Mouse (Mus musculus) spleen, adult 2 months (tissue): ENCODE measurements around the gene Zfp831. TPM values are rescaled to one million over a fixed set of nuclear protein-coding genes. Genes with fewer than 3 reads are reported as not detected.

Experiments
- DNase-seq, 2 experiments: peaks; one replicate each; pipeline versions ENCODE4 v3.0.0 to v3.0.0-alpha.2; 2012 to 2021; ENCODE audit warnings: low spot score in 2 of 2, low read depth in 1 of 2
- H3K27ac ChIP-seq: fragments of 200-500 bp; 2 replicates; pipeline ENCODE4 v1.5.1; 2012; ENCODE audit warnings: low read length, inconsistent platforms; ENCODE audit not compliant: insufficient read depth
- H3K27me3 ChIP-seq: fragments of 200-500 bp; 2 replicates; pipeline ENCODE4 v1.6.1; 2012; ENCODE audit warnings: mild to moderate bottlenecking, moderate library complexity, low read length, inconsistent platforms; ENCODE audit not compliant: control insufficient read depth, insufficient read depth
- H3K36me3 ChIP-seq: fragments of 200-500 bp; 2 replicates; pipeline ENCODE4 v1.6.1; 2012; ENCODE audit warnings: mild to moderate bottlenecking, low read length, inconsistent platforms; ENCODE audit not compliant: control insufficient read depth, insufficient read depth
- H3K4me1 ChIP-seq: fragments of 200-500 bp; 2 replicates; pipeline ENCODE4 v1.6.1; 2011; ENCODE audit warnings: inconsistent platforms; ENCODE audit not compliant: control insufficient read depth, insufficient read depth, insufficient read length
- H3K4me3 ChIP-seq: fragments of 200-500 bp; 2 replicates; pipeline ENCODE4 v1.5.1; 2011; ENCODE audit warnings: mild to moderate bottlenecking, inconsistent platforms; ENCODE audit not compliant: insufficient read depth, insufficient read length; ENCODE audit errors: extremely low read depth
- CTCF ChIP-seq: fragments of 200-500 bp; IDR thresholded peaks from 2 replicates; pipeline ENCODE4 v1.5.1; 2011; ENCODE audit warnings: mild to moderate bottlenecking, inconsistent platforms; ENCODE audit not compliant: insufficient read depth, insufficient read length, insufficient replicate concordance; ENCODE audit errors: extremely low read depth
- POLR2A ChIP-seq: fragments of 200-500 bp; IDR thresholded peaks from 2 replicates; pipeline ENCODE4 v1.6.1; 2011; ENCODE audit warnings: low read depth, low read length, inconsistent platforms
- WGBS: fragments of 180-500 bp; shearing (Covaris S2); methylation state at CpG from one replicate; pipeline ENCODE4 v1.1.7; 2018; 5-methylcytosine and 5-hydroxymethylcytosine counted together
- polyA plus RNA-seq: library from polyadenylated mRNA; depleted of rRNA; stranded (reverse); fragments of >200 nt; gene quantifications from 2 replicates; pipeline ENCODE4 v1.2.3, GENCODE M21; 2012

Zfp831 gene
- polyA plus RNA-seq, 1 experiment = 6.7 TPM

- Histone ChIP-seq H3K27me3 (no peaks in the 10 kb centered on the region), H3K4me3 (no peak overlapping the region), H3K4me1 (peaks cover 3% of the 10 kb centered on the region; the same call in 1 of the 2 replicates), H3K27ac (no peak overlapping the region), H3K36me3 (peaks cover 9% of the 10 kb centered on the region)
- no peak for TF ChIP-seq POLR2A
- no peak for TF ChIP-seq CTCF
- DNase-seq = no peak
- 55% methylated on average over 1 of the region's 1 CpGs for WGBS
Observed at GRCm38 (mm10) chr2:174636750-174637149, 6.6 kb upstream of the Zfp831 start.

GRCm38 (mm10) chr2:174644975-174645374, 1.6 kb downstream of the Zfp831 start:
- no peak for DNase-seq
- H3K36me3 ChIP-seq = peaks cover 26% of the 10 kb centered on the region
- TF ChIP-seq CTCF (no peak), POLR2A (no peak)
- WGBS = 98% methylated on average over 10 of the region's 10 CpGs
- no peak overlapping the region for H3K4me3 ChIP-seq
- no peaks in the 10 kb centered on the region for H3K4me1 ChIP-seq
- H3K27me3 ChIP-seq = no peaks in the 10 kb centered on the region
- no peak overlapping the region for H3K27ac ChIP-seq

- TF ChIP-seq CTCF (no peak), POLR2A (no peak)
- WGBS = 84% methylated on average over 4 of the region's 4 CpGs
- no peaks in the 10 kb centered on the region for H3K27me3 ChIP-seq
- H3K27ac ChIP-seq = no peak overlapping the region
- peaks cover 18% of the 10 kb centered on the region for H3K36me3 ChIP-seq
- H3K4me3 ChIP-seq = no peak overlapping the region
- H3K4me1 ChIP-seq = no peaks in the 10 kb centered on the region
- DNase-seq = no peak
Observed at GRCm38 (mm10) chr2:174652864-174653263, 9.5 kb downstream of the Zfp831 start.

DNA sequence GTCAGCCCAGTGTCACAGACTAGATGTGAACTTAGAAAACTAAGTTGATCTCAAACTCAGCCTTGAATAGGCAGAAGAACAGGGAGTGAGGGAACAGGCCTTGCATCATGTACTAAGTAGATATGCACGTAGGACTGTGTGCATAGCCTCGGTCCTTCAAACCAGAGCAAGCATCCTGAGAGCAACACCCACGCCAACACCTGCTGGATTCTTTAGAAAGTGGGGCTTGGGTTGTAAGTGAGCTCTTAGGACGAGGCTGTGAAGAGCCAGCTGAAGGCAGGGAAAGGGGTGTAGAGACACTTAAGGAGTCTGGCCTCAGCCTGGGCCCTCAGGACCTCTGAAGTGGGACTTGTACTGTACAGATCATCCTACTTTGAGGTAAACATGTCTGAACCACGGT, 12.0 kb downstream of the Zfp831 start:
- no peak for TF ChIP-seq CTCF
- no peak for TF ChIP-seq POLR2A
- Histone ChIP-seq H3K27ac (no peak overlapping the region), H3K36me3 (peaks cover 17% of the 10 kb centered on the region), H3K27me3 (no peaks in the 10 kb centered on the region), H3K4me1 (no peaks in the 10 kb centered on the region), H3K4me3 (no peak overlapping the region)
- DNase-seq = no peak
- WGBS = 87% methylated on average over 5 of the region's 5 CpGs

DNA sequence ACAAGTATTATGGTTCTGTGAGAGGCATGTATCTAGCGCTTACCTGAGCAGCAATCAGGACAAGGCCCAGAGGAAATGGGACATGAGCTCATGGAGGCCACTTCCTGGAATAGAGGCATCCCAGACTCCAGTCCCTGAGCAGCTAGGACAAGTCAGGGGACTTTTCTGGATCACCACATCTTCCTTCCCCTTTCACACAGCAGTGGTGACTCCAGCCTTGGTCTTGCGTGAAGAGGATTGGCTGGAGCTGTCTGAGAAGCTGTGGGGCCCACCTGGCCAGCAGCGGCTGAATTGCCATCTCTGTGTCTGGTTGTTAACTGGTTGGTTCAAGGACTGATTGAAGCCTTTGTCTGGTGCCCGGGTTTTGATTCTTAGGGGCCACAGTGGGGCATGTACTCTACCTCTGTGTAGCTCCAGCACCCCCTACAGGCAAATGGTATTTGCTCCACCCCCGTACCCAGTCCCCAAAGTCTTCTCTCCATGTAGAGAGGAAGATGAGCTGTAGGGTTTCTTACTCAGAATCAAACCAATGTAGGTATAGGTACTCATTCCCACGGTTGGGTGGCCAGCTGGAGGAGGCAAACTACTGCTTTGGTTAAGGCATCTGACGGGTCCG, 15.0 kb downstream of the Zfp831 start:
- no peaks in the 10 kb centered on the region for H3K4me1 ChIP-seq
- no peaks in the 10 kb centered on the region for H3K27me3 ChIP-seq
- peaks cover 18% of the 10 kb centered on the region for H3K36me3 ChIP-seq
- no peak overlapping the region for H3K27ac ChIP-seq
- peak; percentile 33 to 57 for DNase-seq
- H3K4me3 ChIP-seq = no peak overlapping the region
- WGBS = 69% methylated on average over 8 of the region's 8 CpGs
- TF ChIP-seq POLR2A (no peak), CTCF (peak; percentile 52; the same call in 1 of the 2 replicates)

GRCm38 (mm10) chr2:174659874-174660273, 16.5 kb downstream of the Zfp831 start:
- peak in 1 of 2 experiments; percentile 1 for DNase-seq
- WGBS = 89% methylated on average over 4 of the region's 4 CpGs
- Histone ChIP-seq H3K27ac (no peak overlapping the region), H3K4me3 (no peak overlapping the region), H3K4me1 (no peaks in the 10 kb centered on the region), H3K36me3 (peaks cover 16% of the 10 kb centered on the region), H3K27me3 (no peaks in the 10 kb centered on the region)
- TF ChIP-seq POLR2A = no peak
- no peak for TF ChIP-seq CTCF

DNA sequence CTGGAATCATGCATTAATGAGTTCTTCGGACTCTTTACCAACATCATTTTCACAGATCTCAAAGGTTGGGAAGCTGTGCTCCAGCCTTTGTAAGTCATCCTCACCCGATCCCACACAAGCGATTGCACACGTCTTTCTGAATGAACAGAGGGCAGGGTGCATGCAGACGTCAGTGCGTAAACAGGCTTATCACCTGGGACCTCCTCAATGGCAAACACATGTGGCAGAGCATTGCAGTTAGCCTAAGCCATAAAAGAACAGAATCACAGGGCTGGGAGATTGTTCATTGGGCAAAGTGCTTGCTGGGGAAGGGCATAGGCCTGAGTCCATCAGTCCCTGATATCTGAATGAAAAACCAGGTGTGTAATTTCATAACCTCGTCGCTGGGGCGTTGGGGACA, 17.0 kb downstream of the Zfp831 start:
- no peaks in the 10 kb centered on the region for H3K27me3 ChIP-seq
- no peak overlapping the region for H3K4me3 ChIP-seq
- no peak for TF ChIP-seq POLR2A
- peaks cover 16% of the 10 kb centered on the region for H3K36me3 ChIP-seq
- no peak for DNase-seq
- WGBS = 94% methylated on average over 9 of the region's 9 CpGs
- no peaks in the 10 kb centered on the region for H3K4me1 ChIP-seq
- no peak overlapping the region for H3K27ac ChIP-seq
